Mouse (Mus musculus): ENCODE results near the gene Rnf13.

DNA sequence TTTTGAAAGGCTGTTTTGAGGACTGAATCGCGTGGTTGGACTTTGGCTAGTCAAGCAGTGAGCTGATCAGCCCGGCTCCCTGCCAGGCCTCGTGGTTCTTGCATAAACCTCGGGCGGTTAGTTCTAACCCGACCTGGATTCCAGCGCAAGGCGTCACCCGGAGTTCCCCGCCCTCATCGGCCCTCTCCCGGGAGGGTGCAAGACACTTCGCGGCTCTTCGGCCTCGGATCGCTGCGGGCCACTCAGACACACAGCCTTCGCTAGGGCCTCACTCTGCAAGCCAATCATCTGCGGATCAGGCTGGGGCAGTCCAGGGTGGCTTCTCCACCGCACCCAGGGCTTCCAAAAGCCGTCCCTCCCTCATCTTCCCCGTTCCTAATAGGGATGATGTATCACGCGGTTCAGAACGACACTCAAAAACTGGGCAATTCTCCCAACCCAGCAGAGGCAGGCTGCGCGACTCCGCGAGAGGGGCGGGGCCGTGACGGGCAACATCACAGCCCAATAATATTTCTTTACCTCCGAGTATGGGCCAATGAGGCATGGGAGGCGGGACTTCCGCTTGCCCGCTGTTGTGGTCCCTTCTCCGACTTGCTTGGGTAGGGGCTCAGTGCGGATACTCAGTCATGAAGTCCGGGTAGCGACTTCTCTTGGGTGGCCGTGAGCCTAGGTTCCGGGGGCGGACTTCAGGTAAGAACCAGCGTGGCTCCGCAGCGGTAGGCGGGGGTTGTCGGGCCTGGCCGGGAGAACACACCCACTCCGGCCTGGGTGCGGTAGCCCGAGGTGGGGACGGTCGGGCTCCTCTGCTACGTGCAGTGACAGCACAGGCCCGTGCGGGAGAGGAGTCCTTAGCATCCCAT is at the start of gene Rnf13:
- peak; percentile 69; the same call in 1 of the 2 replicates for TF ChIP-seq POLR2A (IDR thresholded peaks at IDR 0.05; ENCODE audit: extremely low read depth, insufficient read depth, low read length)
- TF ChIP-seq CTCF (IDR thresholded peaks at IDR 0.05; ENCODE audit: low read depth, low read length) = no peak

All from liver, adult 2 months (tissue).